Mouse (Mus musculus): ENCODE results near the gene Erich4. TPM values are rescaled to one million over a fixed set of nuclear protein-coding genes. Genes with fewer than 3 reads are reported as not detected.
A peak's percentile ranks its signal among the peaks of the same experiment; 100 is the strongest.

Erich4 gene
- polyA plus RNA-seq, 1 experiment from 2014 or later = not detected

DNA sequence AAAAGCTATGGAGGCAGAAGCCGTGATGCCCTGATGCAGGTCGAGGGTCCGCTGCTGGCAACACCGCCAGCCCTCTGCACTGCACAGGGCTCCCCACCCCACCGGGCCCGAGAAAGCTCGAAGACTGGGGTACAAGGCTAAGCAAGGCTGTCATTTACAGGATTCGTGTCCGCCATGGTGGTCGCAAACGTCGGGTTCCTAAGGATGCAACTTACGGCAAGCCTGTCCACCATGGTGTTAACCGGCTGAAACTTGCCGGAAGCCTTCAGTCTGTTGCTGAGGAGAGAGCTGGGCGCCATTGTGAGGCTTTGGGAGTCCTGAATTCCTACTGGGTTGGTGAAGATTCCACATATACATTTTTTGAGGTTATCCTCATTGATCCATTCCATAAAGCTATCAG lies 14.3 kb downstream of the Erich4 start:
- no peak overlapping the region for H3K4me3 ChIP-seq (ENCODE audit: low read depth, low read length)
- no peak overlapping the region for H3K4me2 ChIP-seq
- no peaks in the 10 kb centered on the region for H3K36me3 ChIP-seq (ENCODE audit: insufficient read depth)
- ATAC-seq (ENCODE audit: insufficient read depth) = no peak
- no peak overlapping the region for H3K9ac ChIP-seq
- no peak for DNase-seq
- WGBS = 84% methylated on average over 16 of the region's 16 CpGs
- H3K4me1 ChIP-seq (ENCODE audit: insufficient read depth) = no peaks in the 10 kb centered on the region
- H3K9me3 ChIP-seq (ENCODE audit: low read depth, low read length) = no peaks in the 10 kb centered on the region
- TF ChIP-seq CTCF (IDR thresholded peaks at IDR 0.05; ENCODE audit: low read depth) = no peak
- no peaks in the 10 kb centered on the region for H3K27me3 ChIP-seq (ENCODE audit: insufficient read depth, low read length)
- no peak overlapping the region for H3K27ac ChIP-seq (ENCODE audit: low read depth)

DNA sequence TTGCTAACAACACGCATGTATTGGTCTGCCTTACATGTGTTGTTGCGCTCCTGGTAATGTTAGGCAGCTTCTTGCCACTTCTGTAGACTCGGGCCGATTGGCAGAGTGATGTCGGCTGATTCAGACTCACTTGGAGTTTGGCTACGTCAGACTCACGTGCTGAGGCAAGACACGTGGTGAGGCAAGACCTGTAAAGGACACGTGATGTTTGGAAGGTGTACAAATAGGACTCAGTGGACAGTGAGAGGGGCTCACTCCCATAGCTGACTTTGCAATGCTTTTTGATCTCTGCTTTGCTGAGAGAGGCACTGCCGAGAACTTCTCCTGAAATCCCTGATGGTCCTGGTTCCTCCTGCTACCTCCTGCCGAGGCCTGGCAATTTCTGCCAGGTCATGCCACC lies 15.0 kb downstream of the Erich4 start:
- TF ChIP-seq CTCF (IDR thresholded peaks at IDR 0.05; ENCODE audit: low read depth) = no peak
- H3K9ac ChIP-seq = no peak overlapping the region
- ATAC-seq (ENCODE audit: insufficient read depth) = no peak
- H3K4me1 ChIP-seq (ENCODE audit: insufficient read depth) = no peaks in the 10 kb centered on the region
- WGBS = 83% methylated on average over 11 of the region's 11 CpGs
- H3K4me2 ChIP-seq = no peak overlapping the region
- H3K27ac ChIP-seq (ENCODE audit: low read depth) = no peak overlapping the region
- no peak for DNase-seq
- no peaks in the 10 kb centered on the region for H3K36me3 ChIP-seq (ENCODE audit: insufficient read depth)
- no peaks in the 10 kb centered on the region for H3K27me3 ChIP-seq (ENCODE audit: insufficient read depth, low read length)
- no peaks in the 10 kb centered on the region for H3K9me3 ChIP-seq (ENCODE audit: low read depth, low read length)
- no peak overlapping the region for H3K4me3 ChIP-seq (ENCODE audit: low read depth, low read length)

DNA sequence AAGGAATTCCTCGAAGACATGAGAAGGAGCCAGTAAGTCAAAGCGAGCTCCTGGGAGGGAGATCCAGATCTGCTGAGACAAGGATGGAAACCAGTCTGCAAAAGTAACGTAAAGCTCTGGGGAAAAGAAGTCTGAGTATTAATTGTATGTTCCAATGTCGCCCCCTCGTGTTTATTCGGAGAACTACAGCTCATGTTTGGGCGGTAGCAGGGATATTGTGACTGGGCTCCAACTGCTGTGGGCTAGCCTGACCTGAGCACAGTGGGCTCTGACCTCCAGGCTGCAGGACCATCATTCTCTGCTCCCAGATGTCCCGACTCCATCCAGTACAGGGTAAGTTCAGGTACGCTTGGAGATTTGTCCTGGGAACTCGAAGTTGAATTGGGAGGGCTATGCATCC lies 16.0 kb downstream of the Erich4 start:
- peak; percentile 86 for TF ChIP-seq CTCF (IDR thresholded peaks at IDR 0.05; ENCODE audit: low read depth)
- no peaks in the 10 kb centered on the region for H3K9me3 ChIP-seq (ENCODE audit: low read depth, low read length)
- H3K4me1 ChIP-seq (ENCODE audit: insufficient read depth) = no peaks in the 10 kb centered on the region
- no peak overlapping the region for H3K9ac ChIP-seq
- no peaks in the 10 kb centered on the region for H3K27me3 ChIP-seq (ENCODE audit: insufficient read depth, low read length)
- DNase-seq (peak; percentile 91), ATAC-seq (ENCODE audit: insufficient read depth) (no peak)
- no peaks in the 10 kb centered on the region for H3K36me3 ChIP-seq (ENCODE audit: insufficient read depth)
- no peak overlapping the region for H3K27ac ChIP-seq (ENCODE audit: low read depth)
- 9% methylated on average over 10 of the region's 10 CpGs for WGBS
- H3K4me2 ChIP-seq = no peak overlapping the region
- no peak overlapping the region for H3K4me3 ChIP-seq (ENCODE audit: low read depth, low read length)

DNA sequence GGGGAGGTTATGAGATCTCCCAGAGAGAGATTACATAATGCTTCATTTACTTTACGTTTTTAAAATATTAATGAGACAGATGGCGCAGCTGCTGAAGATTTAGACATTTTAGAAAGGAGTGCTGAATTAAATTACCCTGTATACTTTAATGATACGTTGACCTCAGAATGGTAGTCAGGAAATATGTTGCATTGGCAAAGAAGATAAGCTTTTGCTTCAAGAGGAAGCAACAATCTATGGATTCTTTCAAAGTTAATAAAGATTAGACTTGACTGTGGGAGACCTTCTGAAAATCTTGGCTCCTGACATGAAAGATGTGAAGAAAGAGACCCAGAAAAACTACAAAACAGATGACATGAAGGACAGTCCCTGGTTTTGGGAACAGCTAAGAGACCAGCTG lies 21.8 kb downstream of the Erich4 start:
- Histone ChIP-seq H3K4me3 (ENCODE audit: low read depth, low read length) (no peak overlapping the region), H3K36me3 (ENCODE audit: insufficient read depth) (no peaks in the 10 kb centered on the region), H3K9me3 (ENCODE audit: low read depth, low read length) (no peaks in the 10 kb centered on the region), H3K4me2 (no peak overlapping the region), H3K27me3 (ENCODE audit: insufficient read depth, low read length) (no peaks in the 10 kb centered on the region), H3K4me1 (ENCODE audit: insufficient read depth) (no peaks in the 10 kb centered on the region), H3K27ac (ENCODE audit: low read depth) (no peak overlapping the region), H3K9ac (no peak overlapping the region)
- ATAC-seq (ENCODE audit: insufficient read depth) (no peak), DNase-seq (no peak)
- no peak for TF ChIP-seq CTCF (IDR thresholded peaks at IDR 0.05; ENCODE audit: low read depth)
- WGBS = 71% methylated on average over 3 of the region's 3 CpGs

DNA sequence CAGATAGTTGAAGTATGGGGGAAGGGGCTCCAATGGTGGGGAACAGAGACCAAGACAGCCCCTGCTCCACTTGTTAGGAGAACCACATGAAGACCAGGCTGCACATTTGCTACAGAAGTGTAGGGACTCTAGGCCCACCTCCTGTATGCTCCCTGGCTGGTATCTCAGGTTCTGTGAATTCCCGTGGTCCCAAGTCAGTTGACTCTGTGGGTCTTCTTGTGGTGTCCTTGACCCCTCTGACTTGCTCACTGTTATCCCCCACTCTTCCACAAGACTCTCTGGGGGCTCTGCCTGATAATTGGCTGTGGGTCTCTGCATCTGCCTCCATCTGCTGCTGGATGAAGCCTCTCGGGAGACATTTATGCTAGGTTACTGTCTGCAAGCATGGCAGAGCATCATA lies 24.5 kb downstream of the Erich4 start:
- ATAC-seq (ENCODE audit: insufficient read depth) (no peak), DNase-seq (no peak)
- Histone ChIP-seq H3K9ac (no peak overlapping the region), H3K27ac (ENCODE audit: low read depth) (no peak overlapping the region), H3K4me1 (ENCODE audit: insufficient read depth) (no peaks in the 10 kb centered on the region), H3K27me3 (ENCODE audit: insufficient read depth, low read length) (no peaks in the 10 kb centered on the region), H3K4me3 (ENCODE audit: low read depth, low read length) (no peak overlapping the region), H3K4me2 (no peak overlapping the region), H3K9me3 (ENCODE audit: low read depth, low read length) (no peaks in the 10 kb centered on the region), H3K36me3 (ENCODE audit: insufficient read depth) (no peaks in the 10 kb centered on the region)
- 80% methylated on average over 2 of the region's 2 CpGs for WGBS
- no peak for TF ChIP-seq CTCF (IDR thresholded peaks at IDR 0.05; ENCODE audit: low read depth)

DNA sequence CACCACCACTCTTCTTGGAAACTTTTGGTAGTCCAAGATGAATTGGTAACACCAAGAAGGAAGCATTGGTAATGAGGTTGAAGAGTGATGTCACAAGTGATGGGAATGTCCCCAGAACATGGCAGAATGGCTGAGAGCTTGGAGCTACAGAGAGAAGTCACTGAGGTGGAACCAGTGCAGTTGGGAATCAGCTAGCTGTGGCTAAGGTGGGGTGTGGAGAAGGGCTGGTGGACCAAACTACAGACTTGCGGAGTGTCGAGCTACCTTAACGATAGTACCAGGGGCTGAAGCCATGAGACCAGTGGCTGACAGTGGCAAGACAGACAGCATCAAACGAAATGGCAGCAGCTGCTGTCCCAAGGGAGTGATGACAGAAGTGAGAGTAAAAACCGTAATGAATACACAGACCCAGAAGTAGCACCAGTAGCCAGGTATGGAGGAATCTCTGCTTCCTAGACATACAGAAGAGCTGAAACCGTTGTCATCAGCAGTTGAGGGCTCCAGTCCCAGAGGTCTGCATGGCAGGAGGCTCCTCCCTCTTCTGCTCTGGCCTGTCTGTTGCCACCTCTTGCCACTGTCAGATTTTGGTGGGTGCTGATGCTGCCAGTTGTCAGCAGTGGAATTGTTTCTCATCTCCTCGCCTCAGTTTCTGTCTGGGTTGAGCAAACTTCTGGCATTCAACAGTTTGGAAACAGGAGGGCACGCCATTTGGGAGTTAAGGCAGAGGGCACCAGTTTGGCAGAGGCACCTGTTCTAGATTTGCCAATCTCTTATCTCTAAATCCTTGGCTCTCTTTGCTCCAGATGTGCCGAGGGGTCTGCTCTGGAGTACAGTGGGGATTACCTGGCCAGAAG lies 30.1 kb downstream of the Erich4 start:
- Histone ChIP-seq H3K9me3 (ENCODE audit: low read depth, low read length) (no peaks in the 10 kb centered on the region), H3K4me2 (no peak overlapping the region), H3K4me1 (ENCODE audit: insufficient read depth) (no peaks in the 10 kb centered on the region), H3K9ac (no peak overlapping the region), H3K27ac (ENCODE audit: low read depth) (no peak overlapping the region), H3K36me3 (ENCODE audit: insufficient read depth) (no peaks in the 10 kb centered on the region), H3K4me3 (ENCODE audit: low read depth, low read length) (no peak overlapping the region), H3K27me3 (ENCODE audit: insufficient read depth, low read length) (no peaks in the 10 kb centered on the region)
- 70% methylated on average over 9 of the region's 9 CpGs for WGBS
- ATAC-seq (ENCODE audit: insufficient read depth) (no peak), DNase-seq (no peak)
- TF ChIP-seq CTCF (IDR thresholded peaks at IDR 0.05; ENCODE audit: low read depth) = no peak

DNA sequence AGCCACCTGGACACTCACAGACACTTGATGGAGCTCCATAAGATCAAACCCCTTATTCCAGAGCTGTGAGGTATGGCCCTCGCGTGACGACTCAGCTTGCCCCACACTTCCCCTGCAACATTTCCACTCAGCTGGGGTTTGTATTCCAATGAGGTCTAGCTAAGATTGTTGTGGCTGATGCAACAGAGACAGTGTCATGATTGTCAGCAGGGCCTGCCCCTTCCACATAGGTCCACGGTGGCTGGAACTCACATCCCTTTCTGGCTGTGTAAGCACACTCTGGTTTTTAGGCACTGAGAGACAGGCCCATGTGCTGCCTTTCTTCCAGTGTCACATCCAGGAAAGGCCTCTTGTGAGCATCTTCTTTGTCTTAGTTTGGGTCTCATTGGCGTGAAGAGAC lies 31.0 kb downstream of the Erich4 start:
- WGBS = 66% methylated on average over 5 of the region's 5 CpGs
- no peak for TF ChIP-seq CTCF (IDR thresholded peaks at IDR 0.05; ENCODE audit: low read depth)

More for the DNA sequence above, 31.0 kb downstream of the Erich4 start:
- Histone ChIP-seq H3K27me3 (ENCODE audit: insufficient read depth, low read length) (no peaks in the 10 kb centered on the region), H3K36me3 (ENCODE audit: insufficient read depth) (no peaks in the 10 kb centered on the region), H3K9ac (no peak overlapping the region), H3K4me2 (no peak overlapping the region), H3K27ac (ENCODE audit: low read depth) (no peak overlapping the region), H3K4me1 (ENCODE audit: insufficient read depth) (no peaks in the 10 kb centered on the region), H3K4me3 (ENCODE audit: low read depth, low read length) (no peak overlapping the region), H3K9me3 (ENCODE audit: low read depth, low read length) (no peaks in the 10 kb centered on the region)
- ATAC-seq (ENCODE audit: insufficient read depth) (no peak), DNase-seq (no peak)
